Mouse (Mus musculus): ENCODE data around the gene Kcp. TPM values are rescaled to one million over a fixed set of nuclear protein-coding genes. Genes with fewer than 3 reads are reported as not detected.

Gene Kcp
- polyA plus RNA-seq, 1 experiment from 2014 or later = 10.9 TPM

DNA sequence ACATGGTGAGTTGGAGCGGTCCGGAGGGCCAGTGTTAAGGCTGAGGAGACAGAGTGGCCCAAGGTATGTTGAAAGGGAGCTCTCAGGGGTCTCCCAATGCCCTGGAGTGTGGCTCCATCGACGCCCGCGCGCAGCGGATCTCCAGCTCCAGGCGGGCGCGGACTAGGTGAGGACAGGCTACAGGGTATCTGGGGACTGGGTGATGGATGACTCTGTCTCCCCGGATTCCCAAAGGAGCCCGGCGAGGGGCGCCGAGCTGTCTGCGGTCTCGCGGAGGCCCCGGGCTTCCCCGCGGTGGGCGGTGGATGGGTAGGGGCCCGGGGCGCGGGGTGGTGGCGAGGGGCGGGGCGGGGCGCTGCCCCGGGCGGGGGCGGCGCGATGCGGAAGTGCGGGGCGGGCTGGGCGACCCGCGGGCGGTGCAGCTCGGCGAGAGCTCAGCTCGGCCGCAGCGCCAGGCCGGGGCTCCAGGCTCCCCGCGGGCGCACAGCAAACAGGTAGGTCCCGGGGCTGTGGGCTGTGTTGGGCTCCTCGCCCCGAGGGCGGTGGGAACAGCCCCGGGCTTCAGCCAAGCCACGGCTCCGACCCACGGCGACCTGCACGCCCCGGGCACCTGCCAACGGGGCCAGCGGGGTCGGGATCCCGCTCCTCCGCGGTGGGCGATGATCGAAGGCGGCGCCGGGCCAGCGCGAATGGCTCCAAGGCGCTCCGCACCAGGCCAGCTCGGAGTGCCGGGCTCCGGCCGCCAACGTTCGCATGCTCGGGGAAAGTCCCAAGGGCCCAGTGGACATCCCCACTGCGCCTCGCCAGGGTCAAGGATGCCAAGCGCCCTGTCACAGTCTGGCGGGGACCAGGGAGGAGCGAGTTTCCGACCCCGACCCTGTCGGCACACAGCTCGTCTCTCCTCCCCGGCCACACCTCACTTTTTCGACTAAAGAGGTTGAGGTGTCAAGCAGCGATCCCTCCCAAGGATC lies 18.8 kb upstream of the Kcp start, which contains the start of gene Irf5:
Gene Irf5 (plus strand): TSS at position 345 of the 971 bp plus-strand sequence.
- H3K27me3 ChIP-seq (ENCODE audit: control insufficient read depth, insufficient read depth, low read length) = peaks cover 18% of the 10 kb centered on the region
- H3K36me3 ChIP-seq (ENCODE audit: control insufficient read depth, insufficient read depth, low read length) = no peaks in the 10 kb centered on the region
- no peaks in the 10 kb centered on the region for H3K9me3 ChIP-seq (replicated peaks; ENCODE audit: control insufficient read depth, low read length)
- H3K9ac ChIP-seq (ENCODE audit: low read depth, low read length) = peak within 1 kb of the TSS; percentile 62
- ATAC-seq (replicated peaks; ENCODE audit: insufficient number of reproducible peaks, low FRiP score, low TSS enrichment) = peak; percentile 36; the same call in 1 of the 2 replicates
- peak within 1 kb of the TSS; percentile 97 for H3K4me2 ChIP-seq
- H3K4me3 ChIP-seq (ENCODE audit: low read depth, low read length) = peak within 1 kb of the TSS; percentile 70
- peaks cover 35% of the 10 kb centered on the region for H3K4me1 ChIP-seq (ENCODE audit: control insufficient read depth, insufficient read depth, low read length)
- no peak within 1 kb of the TSS for H3K27ac ChIP-seq (ENCODE audit: low read depth, low read length)
- under 1% methylated on average over 95 of the region's 96 CpGs for WGBS (ENCODE audit: insufficient replicate concordance)

DNA sequence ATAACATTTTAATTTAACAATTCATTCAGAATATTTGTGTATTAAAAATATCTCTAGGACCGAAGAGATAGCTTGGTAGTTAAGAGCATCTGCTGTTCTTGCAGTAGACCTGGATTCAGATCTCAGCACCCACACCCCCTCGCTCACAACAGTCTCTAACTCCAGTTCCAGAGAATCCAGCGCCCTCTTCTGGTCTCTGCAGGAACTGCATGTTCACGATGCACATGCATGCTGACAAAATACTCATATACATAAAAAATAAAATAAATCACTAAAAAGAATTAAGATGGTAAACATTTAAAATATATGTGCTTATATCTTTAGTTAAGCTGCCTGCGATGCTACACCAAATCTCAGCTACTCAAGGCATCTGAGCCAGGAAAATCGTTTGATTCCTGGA lies 17.5 kb upstream of the Kcp start:
- peaks cover 18% of the 10 kb centered on the region for H3K27me3 ChIP-seq (ENCODE audit: control insufficient read depth, insufficient read depth, low read length)
- H3K9me3 ChIP-seq (replicated peaks; ENCODE audit: control insufficient read depth, low read length) = no peaks in the 10 kb centered on the region
- H3K27ac ChIP-seq (ENCODE audit: low read depth, low read length) = no peak overlapping the region
- peaks cover 35% of the 10 kb centered on the region for H3K4me1 ChIP-seq (ENCODE audit: control insufficient read depth, insufficient read depth, low read length)
- no peak overlapping the region for H3K9ac ChIP-seq (ENCODE audit: low read depth, low read length)
- ATAC-seq (replicated peaks; ENCODE audit: insufficient number of reproducible peaks, low FRiP score, low TSS enrichment) = no peak
- 64% methylated on average over 6 of the region's 6 CpGs for WGBS (ENCODE audit: insufficient replicate concordance)
- no peak overlapping the region for H3K4me2 ChIP-seq
- no peak overlapping the region for H3K4me3 ChIP-seq (ENCODE audit: low read depth, low read length)
- H3K36me3 ChIP-seq (ENCODE audit: control insufficient read depth, insufficient read depth, low read length) = no peaks in the 10 kb centered on the region

DNA sequence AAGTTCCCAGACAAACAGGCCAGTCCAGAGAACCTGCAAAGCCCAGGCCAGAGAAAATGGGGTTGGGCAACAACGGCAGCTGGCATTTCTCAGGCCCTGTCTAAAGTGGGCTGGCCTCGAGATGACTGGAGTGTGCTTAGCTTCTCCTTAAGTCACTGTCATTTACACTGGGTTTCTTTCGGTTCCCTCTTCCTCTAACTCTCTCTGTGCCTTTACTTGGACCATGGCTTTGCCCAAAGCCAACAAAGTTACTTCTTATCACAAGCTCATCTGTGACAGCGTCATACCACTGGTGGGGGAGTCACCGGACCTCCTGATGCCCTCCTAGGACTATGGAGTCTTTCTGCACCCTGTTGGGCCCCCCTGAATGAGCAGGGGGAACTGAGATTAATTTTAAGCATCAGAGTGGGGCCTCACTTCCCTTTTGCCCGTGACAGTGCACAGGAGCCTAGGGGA lies 16.3 kb upstream of the Kcp start:
- no peak for ATAC-seq (replicated peaks; ENCODE audit: insufficient number of reproducible peaks, low FRiP score, low TSS enrichment)
- Histone ChIP-seq H3K4me1 (ENCODE audit: control insufficient read depth, insufficient read depth, low read length) (peaks cover 24% of the 10 kb centered on the region), H3K27ac (ENCODE audit: low read depth, low read length) (peak overlapping the region; percentile 42; the same call in 1 of the 2 replicates), H3K27me3 (ENCODE audit: control insufficient read depth, insufficient read depth, low read length) (peaks cover 18% of the 10 kb centered on the region), H3K36me3 (ENCODE audit: control insufficient read depth, insufficient read depth, low read length) (no peaks in the 10 kb centered on the region), H3K9ac (ENCODE audit: low read depth, low read length) (no peak overlapping the region), H3K9me3 (replicated peaks; ENCODE audit: control insufficient read depth, low read length) (no peaks in the 10 kb centered on the region), H3K4me3 (ENCODE audit: low read depth, low read length) (no peak overlapping the region), H3K4me2 (no peak overlapping the region)
- WGBS (ENCODE audit: insufficient replicate concordance) = 39% methylated on average over 6 of the region's 6 CpGs

DNA sequence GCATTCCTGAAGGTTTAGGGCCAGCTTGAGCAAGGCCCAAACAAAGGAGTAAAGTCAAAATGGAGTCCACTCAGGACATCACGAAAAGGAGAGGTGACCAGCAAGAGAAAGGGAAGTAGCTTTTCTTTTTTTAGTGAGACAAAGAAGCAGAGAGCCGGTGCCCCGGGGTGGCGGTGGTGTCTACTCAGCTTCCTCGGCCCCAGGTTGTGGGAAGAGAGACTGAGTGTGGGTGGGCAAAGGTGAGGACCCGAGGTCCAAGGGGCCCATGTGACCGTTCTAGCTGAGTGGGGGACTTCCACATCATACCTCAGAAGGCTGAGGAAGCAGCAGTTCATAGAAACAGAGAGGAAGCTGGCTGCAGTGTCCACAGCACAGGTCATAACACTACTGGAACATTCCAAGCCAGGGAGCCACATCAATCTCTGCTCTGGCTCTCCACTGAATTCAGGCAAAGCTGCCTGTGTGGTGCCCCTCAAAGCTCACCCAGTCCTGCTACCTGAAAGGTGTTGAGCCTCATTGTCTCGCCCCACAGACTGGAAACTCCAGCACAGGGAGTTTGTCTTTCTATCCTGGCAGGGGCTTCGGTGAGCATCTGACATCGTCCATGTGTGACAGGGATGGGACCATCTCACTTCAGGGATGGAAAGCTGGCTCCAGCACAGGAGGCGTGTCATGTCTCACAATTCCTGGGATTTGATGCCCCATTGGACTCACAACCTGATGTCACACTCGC lies 15.7 kb upstream of the Kcp start:
- WGBS (ENCODE audit: insufficient replicate concordance) = 69% methylated on average over 12 of the region's 12 CpGs
- no peak overlapping the region for H3K4me3 ChIP-seq (ENCODE audit: low read depth, low read length)
- H3K4me1 ChIP-seq (ENCODE audit: control insufficient read depth, insufficient read depth, low read length) = peaks cover 21% of the 10 kb centered on the region
- no peaks in the 10 kb centered on the region for H3K36me3 ChIP-seq (ENCODE audit: control insufficient read depth, insufficient read depth, low read length)
- H3K9me3 ChIP-seq (replicated peaks; ENCODE audit: control insufficient read depth, low read length) = no peaks in the 10 kb centered on the region
- H3K4me2 ChIP-seq = no peak overlapping the region
- H3K27ac ChIP-seq (ENCODE audit: low read depth, low read length) = no peak overlapping the region
- peaks cover 18% of the 10 kb centered on the region for H3K27me3 ChIP-seq (ENCODE audit: control insufficient read depth, insufficient read depth, low read length)
- no peak overlapping the region for H3K9ac ChIP-seq (ENCODE audit: low read depth, low read length)
- ATAC-seq (replicated peaks; ENCODE audit: insufficient number of reproducible peaks, low FRiP score, low TSS enrichment) = no peak

DNA sequence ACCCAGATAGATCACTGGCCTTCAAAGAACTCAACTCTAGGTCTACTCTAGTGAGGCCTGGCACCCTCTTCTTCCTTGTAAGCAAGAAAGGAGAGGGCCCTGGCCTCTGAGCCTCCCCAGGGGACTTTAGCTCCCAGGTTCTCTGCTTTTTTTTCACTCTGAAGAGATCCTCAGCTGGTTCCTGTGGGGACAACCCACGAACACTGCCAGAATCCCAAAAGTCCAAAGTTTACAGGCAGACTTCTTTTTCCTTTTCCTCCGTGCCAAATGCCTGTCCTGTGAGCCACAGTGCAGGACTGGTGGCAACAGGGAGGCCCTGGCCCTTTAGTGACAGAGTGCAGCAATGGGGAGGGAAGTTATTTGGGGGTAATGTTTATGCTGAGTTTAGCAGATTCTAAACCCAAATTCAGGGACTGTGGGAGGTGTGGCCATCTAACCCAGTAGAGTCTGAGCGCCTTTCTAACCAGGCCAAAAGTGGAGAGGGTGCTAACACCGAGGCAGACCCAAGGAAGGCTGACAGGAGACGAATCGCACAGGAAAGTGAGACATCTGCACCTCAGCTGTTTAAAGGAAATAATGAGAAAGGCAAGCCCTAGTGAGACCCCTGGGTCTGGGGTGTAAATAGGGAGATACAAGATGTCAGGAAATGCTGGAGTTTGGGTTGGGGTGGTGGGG lies 15.0 kb upstream of the Kcp start:
- H3K27ac ChIP-seq (ENCODE audit: low read depth, low read length) = no peak overlapping the region
- 64% methylated on average over 6 of the region's 6 CpGs for WGBS (ENCODE audit: insufficient replicate concordance)

DNA sequence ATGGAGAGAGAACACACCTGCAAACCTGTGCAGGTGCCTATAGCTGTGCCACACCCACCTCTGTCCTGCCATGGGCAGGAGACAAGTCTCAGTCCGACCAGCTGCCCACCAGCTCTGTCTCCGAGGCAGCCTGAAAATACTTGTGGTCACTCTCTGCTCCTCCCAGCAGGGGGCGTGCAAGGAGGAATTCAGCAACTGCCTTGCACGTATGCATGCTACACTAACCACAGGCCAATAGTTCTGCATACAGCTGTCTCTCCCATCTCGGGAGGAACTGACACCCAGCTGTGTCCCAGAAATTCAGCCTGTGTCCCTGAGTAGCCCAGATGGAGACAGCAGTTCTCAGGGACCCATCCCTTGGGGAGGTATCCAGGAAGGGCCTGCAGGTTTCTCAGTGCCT lies 9.4 kb upstream of the Kcp start:
- WGBS (ENCODE audit: insufficient replicate concordance) = 6% methylated on average over 5 of the region's 5 CpGs
- Histone ChIP-seq H3K9ac (ENCODE audit: low read depth, low read length) (no peak overlapping the region), H3K36me3 (ENCODE audit: control insufficient read depth, insufficient read depth, low read length) (no peaks in the 10 kb centered on the region), H3K27ac (ENCODE audit: low read depth, low read length) (no peak overlapping the region), H3K4me3 (ENCODE audit: low read depth, low read length) (no peak overlapping the region), H3K27me3 (ENCODE audit: control insufficient read depth, insufficient read depth, low read length) (no peaks in the 10 kb centered on the region), H3K4me1 (ENCODE audit: control insufficient read depth, insufficient read depth, low read length) (peaks cover 10% of the 10 kb centered on the region), H3K4me2 (no peak overlapping the region), H3K9me3 (replicated peaks; ENCODE audit: control insufficient read depth, low read length) (no peaks in the 10 kb centered on the region)
- no peak; the same call in 1 of the 2 replicates for ATAC-seq (replicated peaks; ENCODE audit: insufficient number of reproducible peaks, low FRiP score, low TSS enrichment)

More for the DNA sequence above, 15.0 kb upstream of the Kcp start:
- no peaks in the 10 kb centered on the region for H3K36me3 ChIP-seq (ENCODE audit: control insufficient read depth, insufficient read depth, low read length)
- no peak overlapping the region for H3K4me2 ChIP-seq
- no peak overlapping the region for H3K9ac ChIP-seq (ENCODE audit: low read depth, low read length)
- no peaks in the 10 kb centered on the region for H3K9me3 ChIP-seq (replicated peaks; ENCODE audit: control insufficient read depth, low read length)
- peaks cover 14% of the 10 kb centered on the region for H3K4me1 ChIP-seq (ENCODE audit: control insufficient read depth, insufficient read depth, low read length)
- H3K4me3 ChIP-seq (ENCODE audit: low read depth, low read length) = no peak overlapping the region
- ATAC-seq (replicated peaks; ENCODE audit: insufficient number of reproducible peaks, low FRiP score, low TSS enrichment) = no peak
- peaks cover 14% of the 10 kb centered on the region for H3K27me3 ChIP-seq (ENCODE audit: control insufficient read depth, insufficient read depth, low read length)

DNA sequence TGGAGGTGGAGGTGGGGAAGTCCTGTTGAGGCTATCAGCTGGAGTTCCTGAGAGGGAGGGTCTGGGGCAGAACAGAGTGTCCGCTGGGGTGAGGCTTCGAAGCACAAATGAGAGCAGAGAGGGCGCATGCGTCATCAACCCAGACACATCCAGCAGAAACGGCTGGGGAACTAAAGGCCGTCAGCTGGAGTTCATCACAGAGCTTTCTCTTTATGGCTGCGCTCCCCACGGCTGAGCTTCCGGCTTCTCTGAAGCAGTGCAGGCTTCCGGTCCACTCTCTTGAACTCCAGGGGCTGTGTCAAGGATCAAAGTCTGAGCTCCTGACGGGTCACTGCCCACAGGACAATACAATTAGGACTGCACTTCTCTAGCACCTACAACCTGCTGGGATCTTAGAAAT lies 5.5 kb upstream of the Kcp start:
- Histone ChIP-seq H3K4me2 (peak overlapping the region; percentile 50), H3K36me3 (ENCODE audit: control insufficient read depth, insufficient read depth, low read length) (no peaks in the 10 kb centered on the region), H3K4me1 (ENCODE audit: control insufficient read depth, insufficient read depth, low read length) (peaks cover 13% of the 10 kb centered on the region), H3K4me3 (ENCODE audit: low read depth, low read length) (0 out of 2 replicates have a peak overlapping the region, but pooled peaks have one; percentile 12), H3K27ac (ENCODE audit: low read depth, low read length) (peak overlapping the region; percentile 62), H3K9ac (ENCODE audit: low read depth, low read length) (peak overlapping the region; percentile 69; the same call in 1 of the 2 replicates), H3K27me3 (ENCODE audit: control insufficient read depth, insufficient read depth, low read length) (0 out of 2 replicates have a peak, but pooled peaks cover 2% of the 10 kb centered on the region), H3K9me3 (replicated peaks; ENCODE audit: control insufficient read depth, low read length) (no peaks in the 10 kb centered on the region)
- ATAC-seq (replicated peaks; ENCODE audit: insufficient number of reproducible peaks, low FRiP score, low TSS enrichment) = peak; percentile 57; the same call in 1 of the 2 replicates
- 1% methylated on average over 11 of the region's 11 CpGs for WGBS (ENCODE audit: insufficient replicate concordance)

DNA sequence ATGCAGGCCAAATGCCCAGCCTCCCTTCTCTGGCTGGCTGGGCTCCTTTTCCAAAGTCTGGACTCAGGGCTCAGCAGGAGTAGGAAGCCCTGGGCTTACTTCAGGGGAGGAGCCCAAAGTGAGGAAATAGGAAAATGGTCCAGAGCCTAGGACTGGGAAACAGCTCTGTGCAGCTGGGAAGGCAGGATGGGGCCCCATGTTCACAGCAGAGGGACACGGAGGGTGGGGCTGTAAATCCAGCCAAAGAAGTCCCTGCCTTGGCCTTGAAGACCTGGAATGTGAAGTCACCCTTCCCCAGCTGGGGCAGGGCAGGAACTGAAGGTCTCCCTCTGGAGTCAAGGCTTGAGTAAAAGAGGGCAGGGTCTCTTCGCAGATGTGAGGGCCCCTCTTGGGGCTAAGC lies 1.3 kb upstream of the Kcp start:
- Histone ChIP-seq H3K36me3 (ENCODE audit: control insufficient read depth, insufficient read depth, low read length) (no peaks in the 10 kb centered on the region), H3K27ac (ENCODE audit: low read depth, low read length) (no peak overlapping the region), H3K9me3 (replicated peaks; ENCODE audit: control insufficient read depth, low read length) (no peaks in the 10 kb centered on the region), H3K4me3 (ENCODE audit: low read depth, low read length) (no peak overlapping the region), H3K4me1 (ENCODE audit: control insufficient read depth, insufficient read depth, low read length) (peaks cover 24% of the 10 kb centered on the region), H3K9ac (ENCODE audit: low read depth, low read length) (no peak overlapping the region), H3K27me3 (ENCODE audit: control insufficient read depth, insufficient read depth, low read length) (0 out of 2 replicates have a peak, but pooled peaks cover 2% of the 10 kb centered on the region), H3K4me2 (peak overlapping the region; percentile 6; the same call in 1 of the 2 replicates)
- ATAC-seq (replicated peaks; ENCODE audit: insufficient number of reproducible peaks, low FRiP score, low TSS enrichment) = no peak
- WGBS (ENCODE audit: insufficient replicate concordance) = 44% methylated on average over 2 of the region's 2 CpGs

All from heart, embryonic 11.5 days (tissue).